Mouse (Mus musculus): ENCODE measurements around the gene Slc2a2.

GRCm38 (mm10) chr3:28755477-28755876 is 57.8 kb downstream of the Slc2a2 start:
- TF ChIP-seq CTCF (IDR thresholded peaks at IDR 0.05; ENCODE audit: control insufficient read depth, insufficient read depth, low read length) (no peak), POLR2A (IDR thresholded peaks at IDR 0.05; ENCODE audit: borderline replicate concordance, control insufficient read depth, low read depth, low read length) (no peak)
